Mouse (Mus musculus): Measurements from ENCODE around the gene Sema4a. TPM values are rescaled to one million over a fixed set of nuclear protein-coding genes. Genes with fewer than 3 reads are reported as not detected.

The Sema4a gene
- polyA plus RNA-seq, 1 experiment from 2014 or later, result 9.3 TPM

DNA sequence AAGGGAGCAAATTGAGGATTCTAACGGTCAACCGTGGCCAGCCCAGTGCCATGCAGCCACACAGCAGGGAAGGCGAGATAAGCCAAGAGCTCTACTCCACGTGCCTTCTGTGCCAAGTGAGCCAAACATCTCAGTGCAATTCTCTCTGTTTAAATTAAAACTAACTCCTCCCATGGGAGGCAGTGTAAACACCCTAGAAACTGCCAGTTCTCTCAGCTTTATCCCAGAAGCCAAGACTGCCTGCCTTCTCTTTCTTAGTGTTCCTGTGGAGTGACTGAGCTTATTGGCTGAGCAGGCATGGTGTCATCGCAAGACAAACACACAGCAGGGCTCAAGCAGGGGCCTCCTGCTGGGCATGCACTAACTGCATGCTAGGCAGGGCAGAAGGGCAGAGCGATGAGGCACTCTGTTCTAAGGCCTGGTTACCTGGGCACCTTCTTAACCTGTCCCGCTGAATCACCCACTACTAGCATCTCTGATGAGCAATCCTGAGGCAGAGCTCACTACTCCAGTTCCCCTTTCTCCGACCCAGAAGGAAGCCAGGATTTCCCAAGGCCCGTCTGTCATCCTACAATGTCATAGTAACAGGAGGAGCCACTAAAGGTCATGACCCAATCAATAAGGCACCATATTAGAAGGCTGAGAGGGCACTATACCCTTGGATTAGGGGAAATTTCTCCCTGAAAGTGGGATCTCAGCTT is 38.8 kb downstream of the Sema4a start:
- H3K4me1 ChIP-seq (replicated peaks; ENCODE audit: control insufficient read depth, insufficient read depth, low read length), result peaks cover 3% of the 10 kb centered on the region; the same call in 1 of the 2 replicates
- H3K9ac ChIP-seq (ENCODE audit: low read length), result no peak overlapping the region
- 42% methylated on average over 9 of the region's 9 CpGs for WGBS
- no peak overlapping the region for H3K27ac ChIP-seq (ENCODE audit: low read depth, low read length)
- DNase-seq (ENCODE audit: low spot score) (no peak), ATAC-seq (replicated peaks; ENCODE audit: low FRiP score) (no peak)
- H3K4me2 ChIP-seq (ENCODE audit: low read depth, low read length, severe bottlenecking), result no peak overlapping the region
- peaks cover 2% of the 10 kb centered on the region; the same call in 1 of the 2 replicates for H3K36me3 ChIP-seq (ENCODE audit: control insufficient read depth, insufficient read depth, low read length)
- H3K9me3 ChIP-seq (ENCODE audit: control insufficient read depth, low read length), result no peaks in the 10 kb centered on the region
- H3K27me3 ChIP-seq (ENCODE audit: control insufficient read depth, insufficient read depth, low read length), result no peaks in the 10 kb centered on the region
- H3K4me3 ChIP-seq (ENCODE audit: low read depth, low read length), result no peak overlapping the region

DNA sequence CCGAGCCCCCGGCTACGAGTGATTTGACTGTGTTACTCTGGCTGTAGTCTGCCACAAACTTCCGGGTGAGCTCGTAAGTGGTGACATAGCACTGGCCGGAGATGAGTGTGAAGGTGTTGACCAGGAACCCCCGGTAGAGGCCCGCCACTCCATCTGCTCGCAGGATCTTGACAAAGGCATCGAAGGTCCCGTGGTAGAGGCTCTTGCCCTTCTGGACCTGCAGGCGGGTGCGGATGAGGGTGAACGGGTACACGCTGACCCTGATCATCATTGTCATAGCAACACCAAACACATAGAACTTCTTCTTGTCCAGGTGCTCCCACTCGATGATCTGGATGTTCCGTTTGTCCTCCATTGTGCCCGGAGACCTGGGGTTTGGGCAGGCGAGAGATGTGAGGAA is 40.2 kb downstream of the Sema4a start:
- Histone ChIP-seq H3K9me3 (ENCODE audit: control insufficient read depth, low read length) (no peaks in the 10 kb centered on the region), H3K27me3 (ENCODE audit: control insufficient read depth, insufficient read depth, low read length) (no peaks in the 10 kb centered on the region), H3K36me3 (ENCODE audit: control insufficient read depth, insufficient read depth, low read length) (peaks cover 2% of the 10 kb centered on the region; the same call in 1 of the 2 replicates), H3K4me2 (ENCODE audit: low read depth, low read length, severe bottlenecking) (no peak overlapping the region), H3K27ac (ENCODE audit: low read depth, low read length) (no peak overlapping the region), H3K9ac (ENCODE audit: low read length) (no peak overlapping the region), H3K4me3 (ENCODE audit: low read depth, low read length) (no peak overlapping the region), H3K4me1 (replicated peaks; ENCODE audit: control insufficient read depth, insufficient read depth, low read length) (peaks cover 3% of the 10 kb centered on the region; the same call in 1 of the 2 replicates)
- no peak for DNase-seq (ENCODE audit: low spot score)
- WGBS, result 96% methylated on average over 19 of the region's 19 CpGs
- ATAC-seq (replicated peaks; ENCODE audit: low FRiP score), result no peak

DNA sequence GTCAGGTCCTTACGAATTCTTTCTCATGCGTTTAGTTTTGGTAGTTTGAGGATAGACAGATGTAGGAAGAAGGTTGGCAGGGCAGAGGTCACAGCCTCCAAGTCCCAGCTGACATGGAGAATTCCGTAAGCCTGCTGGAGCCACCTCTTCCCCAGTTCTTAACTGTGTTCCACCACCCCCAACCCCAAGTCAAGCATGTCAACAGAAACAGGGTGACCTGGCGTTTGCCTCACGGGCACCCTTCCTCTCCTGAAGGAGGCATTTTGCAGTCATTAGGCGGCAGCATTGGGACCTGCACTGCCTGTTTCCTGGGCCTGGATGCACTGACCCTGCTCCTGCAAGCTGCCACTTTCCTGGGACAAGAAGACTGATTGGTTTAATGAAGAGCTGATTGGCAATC is 43.0 kb downstream of the Sema4a start:
- ATAC-seq (replicated peaks; ENCODE audit: low FRiP score) (no peak), DNase-seq (ENCODE audit: low spot score) (no peak)
- Histone ChIP-seq H3K27ac (ENCODE audit: low read depth, low read length) (no peak overlapping the region), H3K4me2 (ENCODE audit: low read depth, low read length, severe bottlenecking) (no peak overlapping the region), H3K4me3 (ENCODE audit: low read depth, low read length) (no peak overlapping the region), H3K36me3 (ENCODE audit: control insufficient read depth, insufficient read depth, low read length) (peaks cover 2% of the 10 kb centered on the region; the same call in 1 of the 2 replicates), H3K9ac (ENCODE audit: low read length) (no peak overlapping the region), H3K27me3 (ENCODE audit: control insufficient read depth, insufficient read depth, low read length) (no peaks in the 10 kb centered on the region), H3K9me3 (ENCODE audit: control insufficient read depth, low read length) (no peaks in the 10 kb centered on the region), H3K4me1 (replicated peaks; ENCODE audit: control insufficient read depth, insufficient read depth, low read length) (no peaks in the 10 kb centered on the region)
- WGBS, result 89% methylated on average over 6 of the region's 6 CpGs

DNA sequence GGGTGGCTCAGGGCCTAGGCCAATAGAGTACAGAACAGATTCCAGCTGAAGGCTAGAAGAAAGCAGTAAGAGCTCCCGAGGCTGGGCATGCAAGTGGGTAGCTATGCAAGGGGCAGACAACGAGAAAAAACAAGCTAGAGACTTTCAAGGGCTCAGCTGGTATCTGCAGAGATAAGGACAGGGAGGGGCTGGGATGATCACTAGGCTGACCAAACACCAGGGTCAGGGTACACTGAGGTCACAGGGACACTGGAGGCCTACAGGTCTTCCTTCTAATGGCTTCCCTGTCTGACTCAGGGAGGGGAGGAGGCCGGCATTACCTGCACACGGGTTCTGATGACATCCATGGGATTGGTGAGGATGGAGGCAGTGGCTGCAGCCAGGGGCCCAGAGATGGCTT is 45.3 kb downstream of the Sema4a start:
- no peak overlapping the region for H3K9ac ChIP-seq (ENCODE audit: low read length)
- 88% methylated on average over 4 of the region's 4 CpGs for WGBS
- no peaks in the 10 kb centered on the region for H3K4me1 ChIP-seq (replicated peaks; ENCODE audit: control insufficient read depth, insufficient read depth, low read length)
- no peak for DNase-seq (ENCODE audit: low spot score)
- H3K4me3 ChIP-seq (ENCODE audit: low read depth, low read length), result no peak overlapping the region
- no peak overlapping the region for H3K27ac ChIP-seq (ENCODE audit: low read depth, low read length)
- H3K9me3 ChIP-seq (ENCODE audit: control insufficient read depth, low read length), result no peaks in the 10 kb centered on the region
- H3K4me2 ChIP-seq (ENCODE audit: low read depth, low read length, severe bottlenecking), result no peak overlapping the region
- no peaks in the 10 kb centered on the region for H3K27me3 ChIP-seq (ENCODE audit: control insufficient read depth, insufficient read depth, low read length)
- no peak for ATAC-seq (replicated peaks; ENCODE audit: low FRiP score)
- peaks cover 2% of the 10 kb centered on the region; the same call in 1 of the 2 replicates for H3K36me3 ChIP-seq (ENCODE audit: control insufficient read depth, insufficient read depth, low read length)

DNA sequence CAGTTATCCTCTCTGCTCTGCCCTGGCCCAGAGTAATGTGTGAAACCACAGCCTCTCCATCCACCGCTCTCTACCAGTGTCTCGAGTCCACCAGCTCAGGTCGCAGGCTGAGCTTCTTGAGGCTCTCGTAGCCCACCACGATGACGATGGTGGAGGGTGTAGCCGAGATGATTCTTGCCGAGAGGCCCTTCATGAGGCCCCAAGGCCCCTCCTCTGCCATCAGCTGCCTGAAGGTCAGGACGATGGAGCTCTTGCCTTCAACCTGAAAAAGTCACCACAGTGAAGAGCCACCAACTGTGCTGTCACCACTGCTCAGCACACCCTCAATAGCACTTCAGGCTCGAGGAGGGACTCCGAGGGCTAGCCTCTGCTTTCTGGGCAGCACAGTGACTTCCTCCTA is 48.3 kb downstream of the Sema4a start:
- 90% methylated on average over 11 of the region's 11 CpGs for WGBS

DNA sequence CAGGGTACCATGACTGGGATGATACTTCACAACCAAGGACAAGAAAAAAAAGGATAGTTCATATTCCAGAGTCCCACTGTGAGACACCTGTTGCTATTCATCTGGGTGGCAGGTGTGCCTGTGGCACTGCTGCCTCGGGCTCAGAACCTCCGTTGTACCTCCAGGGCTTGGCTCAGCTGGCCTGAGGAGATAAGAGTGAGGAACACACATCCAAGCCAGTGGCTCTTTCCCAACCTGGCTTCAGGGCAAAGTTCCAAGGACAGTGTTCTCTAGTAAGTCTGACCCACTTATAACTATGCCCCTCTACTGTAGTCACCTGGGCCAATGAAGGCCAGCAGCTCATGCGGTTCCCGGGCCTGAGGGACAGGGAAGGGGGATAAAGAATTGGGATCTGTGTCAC is 49.3 kb downstream of the Sema4a start:
- Histone ChIP-seq H3K27me3 (ENCODE audit: control insufficient read depth, insufficient read depth, low read length) (no peaks in the 10 kb centered on the region), H3K4me2 (ENCODE audit: low read depth, low read length, severe bottlenecking) (no peak overlapping the region), H3K27ac (ENCODE audit: low read depth, low read length) (no peak overlapping the region), H3K36me3 (ENCODE audit: control insufficient read depth, insufficient read depth, low read length) (no peaks in the 10 kb centered on the region), H3K4me3 (ENCODE audit: low read depth, low read length) (no peak overlapping the region), H3K9me3 (ENCODE audit: control insufficient read depth, low read length) (no peaks in the 10 kb centered on the region), H3K9ac (ENCODE audit: low read length) (no peak overlapping the region), H3K4me1 (replicated peaks; ENCODE audit: control insufficient read depth, insufficient read depth, low read length) (peaks cover 4% of the 10 kb centered on the region; the same call in 1 of the 2 replicates)
- 87% methylated on average over 4 of the region's 4 CpGs for WGBS
- ATAC-seq (replicated peaks; ENCODE audit: low FRiP score) (no peak), DNase-seq (ENCODE audit: low spot score) (no peak)

More for the DNA sequence above, 48.3 kb downstream of the Sema4a start:
- no peak overlapping the region for H3K27ac ChIP-seq (ENCODE audit: low read depth, low read length)
- H3K4me3 ChIP-seq (ENCODE audit: low read depth, low read length), result no peak overlapping the region
- ATAC-seq (replicated peaks; ENCODE audit: low FRiP score) (no peak), DNase-seq (ENCODE audit: low spot score) (no peak)
- H3K4me2 ChIP-seq (ENCODE audit: low read depth, low read length, severe bottlenecking), result no peak overlapping the region
- H3K27me3 ChIP-seq (ENCODE audit: control insufficient read depth, insufficient read depth, low read length), result no peaks in the 10 kb centered on the region
- H3K9me3 ChIP-seq (ENCODE audit: control insufficient read depth, low read length), result no peaks in the 10 kb centered on the region
- H3K36me3 ChIP-seq (ENCODE audit: control insufficient read depth, insufficient read depth, low read length), result no peaks in the 10 kb centered on the region; the same call in 1 of the 2 replicates
- H3K4me1 ChIP-seq (replicated peaks; ENCODE audit: control insufficient read depth, insufficient read depth, low read length), result peaks cover 4% of the 10 kb centered on the region; the same call in 1 of the 2 replicates
- H3K9ac ChIP-seq (ENCODE audit: low read length), result no peak overlapping the region

DNA sequence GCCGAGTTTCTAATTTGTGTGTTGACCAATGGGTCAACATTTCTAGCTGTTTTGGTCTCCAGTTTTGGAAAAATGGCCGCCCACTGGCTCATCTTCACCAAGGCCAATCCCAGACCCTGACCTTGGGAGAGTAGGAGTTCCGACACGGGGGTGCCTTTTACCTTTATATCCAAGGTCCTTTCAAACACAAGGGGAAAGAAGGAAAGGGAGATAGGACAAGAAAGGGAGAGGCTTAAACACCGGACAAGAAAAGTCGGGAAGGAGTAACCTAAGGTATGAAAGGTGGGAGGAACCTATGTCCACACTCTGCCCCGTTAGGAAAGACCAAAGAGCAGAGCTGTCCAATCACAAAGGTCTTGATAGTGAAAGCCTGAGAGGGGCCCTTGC is 50.3 kb downstream of the Sema4a start:
- Histone ChIP-seq H3K4me3 (ENCODE audit: low read depth, low read length) (peak overlapping the region; percentile 70), H3K9me3 (ENCODE audit: control insufficient read depth, low read length) (no peaks in the 10 kb centered on the region), H3K36me3 (ENCODE audit: control insufficient read depth, insufficient read depth, low read length) (no peaks in the 10 kb centered on the region), H3K9ac (ENCODE audit: low read length) (peak overlapping the region; percentile 89), H3K27ac (ENCODE audit: low read depth, low read length) (peak overlapping the region; percentile 91; the same call in 1 of the 2 replicates), H3K27me3 (ENCODE audit: control insufficient read depth, insufficient read depth, low read length) (no peaks in the 10 kb centered on the region), H3K4me2 (ENCODE audit: low read depth, low read length, severe bottlenecking) (peak overlapping the region; percentile 58), H3K4me1 (replicated peaks; ENCODE audit: control insufficient read depth, insufficient read depth, low read length) (peaks cover 4% of the 10 kb centered on the region; the same call in 1 of the 2 replicates)
- no peak for DNase-seq (ENCODE audit: low spot score)
- ATAC-seq (replicated peaks; ENCODE audit: low FRiP score), result no peak; the same call in 1 of the 2 replicates
- 25% methylated on average over 7 of the region's 7 CpGs for WGBS

DNA sequence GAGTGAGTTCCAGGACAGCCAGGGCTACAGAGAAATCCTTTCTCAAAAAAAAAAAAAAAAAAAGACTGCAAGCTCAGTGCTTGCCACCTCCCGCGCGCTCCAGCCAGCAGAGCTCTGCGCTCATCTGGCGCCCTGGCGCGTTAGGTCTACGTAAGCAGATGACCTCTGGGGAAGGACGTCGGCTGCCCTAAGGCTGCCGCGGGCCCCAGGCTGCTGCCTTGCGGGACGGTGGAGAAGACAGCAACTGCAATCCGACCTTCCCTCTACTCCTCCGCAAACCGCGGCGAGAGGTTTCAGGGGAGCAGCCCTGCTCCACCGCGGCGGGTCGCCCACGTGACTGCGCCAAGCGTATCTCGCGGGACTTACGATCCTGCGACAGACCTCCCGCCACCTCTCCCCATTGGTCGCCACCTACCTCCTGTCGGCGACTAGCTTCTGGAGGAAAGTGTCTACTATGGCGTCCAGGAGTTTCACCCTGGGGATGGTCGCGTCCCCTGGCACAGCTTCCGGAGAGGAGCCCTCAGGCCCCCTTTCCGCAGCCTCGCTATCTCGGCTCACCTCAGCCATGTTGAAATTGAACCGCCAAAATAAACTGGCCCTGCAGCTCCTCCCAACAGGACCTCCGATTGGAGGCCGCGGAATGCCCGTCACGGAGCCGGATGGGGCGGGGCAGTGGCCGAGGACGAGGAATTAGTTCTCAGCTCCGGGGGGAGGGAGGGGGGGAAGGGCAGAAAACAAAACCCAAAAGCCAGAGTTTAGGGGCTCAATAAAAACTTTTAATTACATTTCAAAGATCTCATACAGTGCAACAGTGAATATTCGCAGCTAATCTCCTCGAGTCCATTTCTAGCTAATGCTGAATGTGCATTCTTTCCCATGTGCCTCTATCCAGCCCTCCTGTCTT is 51.0 kb downstream of the Sema4a start, which contains the start of gene Pmf1:
Gene Pmf1, minus strand, starts transcription at position 591 of the 904 bp plus-strand sequence.
- peak; percentile 94 for DNase-seq (ENCODE audit: low spot score)
- Histone ChIP-seq H3K4me2 (ENCODE audit: low read depth, low read length, severe bottlenecking) (peak within 1 kb of the TSS; percentile 58), H3K4me3 (ENCODE audit: low read depth, low read length) (peak within 1 kb of the TSS; percentile 70), H3K36me3 (ENCODE audit: control insufficient read depth, insufficient read depth, low read length) (no peaks in the 10 kb centered on the region), H3K9me3 (ENCODE audit: control insufficient read depth, low read length) (no peaks in the 10 kb centered on the region), H3K4me1 (replicated peaks; ENCODE audit: control insufficient read depth, insufficient read depth, low read length) (peaks cover 4% of the 10 kb centered on the region; the same call in 1 of the 2 replicates), H3K27ac (ENCODE audit: low read depth, low read length) (peak within 1 kb of the TSS; percentile 91), H3K9ac (ENCODE audit: low read length) (peak within 1 kb of the TSS; percentile 89), H3K27me3 (ENCODE audit: control insufficient read depth, insufficient read depth, low read length) (no peaks in the 10 kb centered on the region)
- WGBS, result under 1% methylated on average over 54 of the region's 54 CpGs
- peak; percentile 94 for ATAC-seq (replicated peaks; ENCODE audit: low FRiP score)
